Mouse (Mus musculus) T-helper 17 cell (primary cell): ENCODE measurements at regions not wholly inside any gene's neighbourhood (a gene's known extent, or its start where the extent isn't known, plus 50 kb on each side); places are given as distances from the start of the nearest gene placed in this dataset.
"Not testable (repeated sequence)": the region's sequence is repeated elsewhere in the genome, so short reads cannot be mapped to it uniquely, and the experiment has no call there.

Experiments
- in situ Hi-C, 2 experiments: fragments of 300-600 bp; cut with MboI, MseI; formaldehyde crosslinking; loops; 1 replicate in 1 of 2; 2 replicates in 1 of 2; pipeline ENCODE4 v1.15.1; 2025; ENCODE audit warnings: high pct_unique_total_duplicates in 2 of 2

GRCm38 (mm10) chr4:23787417-23788204, 708.6 kb upstream of the Mms22l start:
- in situ Hi-C loops: no loop called here

GRCm38 (mm10) chr4:23823516-23823915, 672.7 kb upstream of the Mms22l start:
- in situ Hi-C loops: no loop called here

GRCm38 (mm10) chr4:23826885-23827284, 669.4 kb upstream of the Mms22l start:
- in situ Hi-C loops: loop anchor here in 1 of 2 experiments (25.0 kb wide), 1 partner anchor 1585 kb away; no protein-coding TSS in a partner anchor

GRCm38 (mm10) chr4:23832385-23833164, 663.7 kb upstream of the Mms22l start:
- in situ Hi-C loops: loop anchor here in 1 of 2 experiments (25.0 kb wide), 1 partner anchor 1580 kb away; no protein-coding TSS in a partner anchor

GRCm38 (mm10) chr4:23843609-23844287, 652.5 kb upstream of the Mms22l start:
- in situ Hi-C loops: loop anchor here in 1 of 2 experiments (25.0 kb wide), 1 partner anchor 1569 kb away; no protein-coding TSS in a partner anchor

GRCm38 (mm10) chr4:23844288-23844971, 651.8 kb upstream of the Mms22l start:
- in situ Hi-C loops: loop anchor here in 1 of 2 experiments (25.0 kb wide), 1 partner anchor 1568 kb away; no protein-coding TSS in a partner anchor

- in situ Hi-C loops: loop anchor here in 1 of 2 experiments (25.0 kb wide), 1 partner anchor 1567 kb away; no protein-coding TSS in a partner anchor
Observed at GRCm38 (mm10) chr4:23845263-23845662, 651.0 kb upstream of the Mms22l start.

GRCm38 (mm10) chr4:23850640-23851039, 645.6 kb upstream of the Mms22l start:
- in situ Hi-C loops: loop anchor here in 1 of 2 experiments (25.0 kb wide), 1 partner anchor 762 kb away; no protein-coding TSS in a partner anchor

- in situ Hi-C loops: loop anchor here in 1 of 2 experiments (25.0 kb wide), 1 partner anchor 750 kb away; no protein-coding TSS in a partner anchor
Observed at GRCm38 (mm10) chr4:23862437-23862836, 633.8 kb upstream of the Mms22l start.

- in situ Hi-C loops: no loop called here
Observed at GRCm38 (mm10) chr4:23880007-23880406, 616.2 kb upstream of the Mms22l start.

- in situ Hi-C loops: no loop called here
Observed at GRCm38 (mm10) chr4:23913396-23913795, 582.9 kb upstream of the Mms22l start.

GRCm38 (mm10) chr4:23913822-23914221, 582.4 kb upstream of the Mms22l start:
- in situ Hi-C loops: no loop called here

- in situ Hi-C loops: no loop called here
Observed at GRCm38 (mm10) chr4:23914423-23914822, 581.8 kb upstream of the Mms22l start.

- in situ Hi-C loops: no loop called here
Observed at GRCm38 (mm10) chr4:23921520-23921919, 574.7 kb upstream of the Mms22l start.

GRCm38 (mm10) chr4:23954140-23954539, 542.1 kb upstream of the Mms22l start:
- in situ Hi-C loops: no loop called here

- in situ Hi-C loops: not testable (repeated sequence)
Observed at GRCm38 (mm10) chr4:23982193-23982592, 514.1 kb upstream of the Mms22l start.

- in situ Hi-C loops: no loop called here
Observed at GRCm38 (mm10) chr4:23982790-23983451, 513.3 kb upstream of the Mms22l start.

GRCm38 (mm10) chr4:23983452-23983805, 512.8 kb upstream of the Mms22l start:
- in situ Hi-C loops: no loop called here

GRCm38 (mm10) chr4:23984005-23984404, 512.2 kb upstream of the Mms22l start:
- in situ Hi-C loops: no loop called here

- in situ Hi-C loops: no loop called here
Observed at GRCm38 (mm10) chr4:23985956-23986355, 510.3 kb upstream of the Mms22l start.
